ENCODE assay signal across 14 mouse cellular contexts in genomic region chr3:144398166-144398565, GRCm38 (mm10).
A peak's percentile ranks its signal among the peaks of the same experiment; 100 is the strongest.
DNase-seq lines count a peak whose midpoint lies in the region; ATAC-seq and TF ChIP-seq lines count a peak whose summit lies in the region.
"Had no signal": no experiment of that assay in that cellular context is flagged by ENCODE, and none has a peak within 500 bp of the region (broad histone marks: within the 10 kb centered on the region; RNA-seq: fewer than 3 reads in every experiment).

No protein-coding gene starts in this region.

- 83% methylated on average over 7 of the region's 7 CpGs for WGBS in intestine, postnatal 0 days
- WGBS in intestine, embryonic 16.5 days = 82% methylated on average over 7 of the region's 7 CpGs
- WGBS in lung, postnatal 0 days = 81% methylated on average over 7 of the region's 7 CpGs
- 83% methylated on average over 7 of the region's 7 CpGs for WGBS in stomach, postnatal 0 days

- no peaks in the 10 kb centered on the region for H3K9me3 ChIP-seq in intestine, postnatal 0 days (ENCODE audit: control insufficient read depth)
- H3K9me3 ChIP-seq in intestine, embryonic 16.5 days (ENCODE audit: control insufficient read depth, low read length) = no peaks in the 10 kb centered on the region
- H3K9me3 ChIP-seq in lung, postnatal 0 days (ENCODE audit: low read length) = no peaks in the 10 kb centered on the region
- no peaks in the 10 kb centered on the region for H3K9me3 ChIP-seq in G1E (replicated peaks)
- no peaks in the 10 kb centered on the region for H3K9me3 ChIP-seq in stomach, postnatal 0 days (ENCODE audit: control insufficient read depth, low read length)
- H3K9me3 ChIP-seq: forebrain, embryonic 12.5 days; lung, embryonic 15.5 days had no signal

- no peaks in the 10 kb centered on the region for H3K36me3 ChIP-seq in intestine, postnatal 0 days (ENCODE audit: control insufficient read depth, insufficient read depth)
- no peaks in the 10 kb centered on the region for H3K36me3 ChIP-seq in intestine, embryonic 16.5 days (ENCODE audit: control insufficient read depth, insufficient read depth, low read length)
- H3K36me3 ChIP-seq in lung, postnatal 0 days (ENCODE audit: insufficient read depth, low read length) = no peaks in the 10 kb centered on the region
- H3K36me3 ChIP-seq in G1E (replicated peaks) = no peaks in the 10 kb centered on the region
- H3K36me3 ChIP-seq in stomach, postnatal 0 days (ENCODE audit: control insufficient read depth, insufficient read depth, low read length) = no peaks in the 10 kb centered on the region
- H3K36me3 ChIP-seq: forebrain, embryonic 12.5 days; lung, embryonic 15.5 days had no signal

- peak; percentile 56 for TF ChIP-seq CTCF in intestine, postnatal 0 days (IDR thresholded peaks at IDR 0.05; ENCODE audit: low read depth)
- peak; percentile 55 for TF ChIP-seq CTCF in lung, postnatal 0 days (IDR thresholded peaks at IDR 0.05)
- peak; percentile 45; the same call in 1 of the 2 replicates for TF ChIP-seq CTCF in G1E (IDR thresholded peaks at IDR 0.05; ENCODE audit: low read depth, low read length)
- TF ChIP-seq CTCF in stomach, postnatal 0 days (IDR thresholded peaks at IDR 0.05; ENCODE audit: low read depth) = peak; percentile 54

- no peaks in the 10 kb centered on the region for H3K27me3 ChIP-seq in intestine, postnatal 0 days (replicated peaks; ENCODE audit: control insufficient read depth, insufficient read depth, low read length)
- H3K27me3 ChIP-seq in intestine, embryonic 16.5 days (replicated peaks; ENCODE audit: control insufficient read depth, insufficient read depth, low read length) = no peaks in the 10 kb centered on the region
- no peaks in the 10 kb centered on the region for H3K27me3 ChIP-seq in lung, postnatal 0 days (replicated peaks; ENCODE audit: insufficient read depth, low read length)
- H3K27me3 ChIP-seq in G1E (ENCODE audit: insufficient read depth, low read length) = peaks cover 2% of the 10 kb centered on the region; the same call in 1 of the 2 replicates
- H3K27me3 ChIP-seq in stomach, postnatal 0 days (ENCODE audit: control insufficient read depth, insufficient read depth, low read length) = no peaks in the 10 kb centered on the region
- H3K27me3 ChIP-seq: lung, embryonic 15.5 days had no signal

- no peak overlapping the region for H3K27ac ChIP-seq in intestine, postnatal 0 days (ENCODE audit: low read depth, low read length)
- no peak overlapping the region for H3K27ac ChIP-seq in intestine, embryonic 16.5 days (ENCODE audit: low read length)
- no peak overlapping the region for H3K27ac ChIP-seq in lung, postnatal 0 days (ENCODE audit: low read length)
- H3K27ac ChIP-seq in stomach, postnatal 0 days (replicated peaks) = no peak overlapping the region
- H3K27ac ChIP-seq: forebrain, embryonic 12.5 days; lung, embryonic 15.5 days had no signal

- no peak for TF ChIP-seq EP300 in lung, postnatal 0 days (IDR thresholded peaks at IDR 0.05)
- TF ChIP-seq EP300 in stomach, postnatal 0 days (optimal IDR thresholded peaks at IDR 0.05) = no peak

- ATAC-seq in intestine, postnatal 0 days = no peak
- no peak for ATAC-seq in intestine, embryonic 16.5 days
- no peak for ATAC-seq in lung, postnatal 0 days
- ATAC-seq in G1E (ENCODE audit: extremely low read depth, insufficient number of reproducible peaks, low FRiP score, poor library complexity, severe bottlenecking) = no peak
- ATAC-seq in stomach, postnatal 0 days (ENCODE audit: low FRiP score, low TSS enrichment) = no peak

- no peaks in the 10 kb centered on the region for H3K4me1 ChIP-seq in intestine, postnatal 0 days (replicated peaks; ENCODE audit: control insufficient read depth, insufficient read depth, low read length)
- H3K4me1 ChIP-seq in intestine, embryonic 16.5 days (ENCODE audit: control insufficient read depth, insufficient read depth, low read length) = peaks cover 3% of the 10 kb centered on the region; the same call in 1 of the 2 replicates
- H3K4me1 ChIP-seq in lung, postnatal 0 days (ENCODE audit: insufficient read depth, low read depth, low read length) = no peaks in the 10 kb centered on the region
- peaks cover 47% of the 10 kb centered on the region for H3K4me1 ChIP-seq in G1E (ENCODE audit: insufficient read depth, low read depth, low read length)
- H3K4me1 ChIP-seq in stomach, postnatal 0 days (replicated peaks; ENCODE audit: control insufficient read depth, insufficient read depth) = 0 out of 2 replicates have a peak, but pooled peaks cover 3% of the 10 kb centered on the region

- H3K9ac ChIP-seq in intestine, postnatal 0 days (ENCODE audit: low read depth, low read length) = no peak overlapping the region
- no peak overlapping the region for H3K9ac ChIP-seq in intestine, embryonic 16.5 days (ENCODE audit: low read depth, low read length)
- H3K9ac ChIP-seq in lung, postnatal 0 days (replicated peaks; ENCODE audit: low read depth) = no peak overlapping the region
- no peak overlapping the region for H3K9ac ChIP-seq in stomach, postnatal 0 days (ENCODE audit: low read length)
- H3K9ac ChIP-seq: forebrain, embryonic 12.5 days; lung, embryonic 15.5 days had no signal

- no peak overlapping the region for H3K4me2 ChIP-seq in intestine, postnatal 0 days (replicated peaks; ENCODE audit: low read depth)
- no peak overlapping the region for H3K4me2 ChIP-seq in intestine, embryonic 16.5 days (ENCODE audit: low read depth, low read length)
- H3K4me2 ChIP-seq in lung, postnatal 0 days (replicated peaks; ENCODE audit: low read depth, low read length) = no peak overlapping the region
- no peak overlapping the region for H3K4me2 ChIP-seq in stomach, postnatal 0 days (replicated peaks; ENCODE audit: low read depth)
- H3K4me2 ChIP-seq: forebrain, embryonic 12.5 days; lung, embryonic 15.5 days had no signal

- no peak overlapping the region for H3K4me3 ChIP-seq in intestine, postnatal 0 days (ENCODE audit: low read depth, low read length)
- H3K4me3 ChIP-seq in intestine, embryonic 16.5 days (ENCODE audit: low read length) = no peak overlapping the region
- H3K4me3 ChIP-seq in lung, postnatal 0 days (ENCODE audit: low read depth, low read length) = no peak overlapping the region
- H3K4me3 ChIP-seq in G1E (ENCODE audit: low read depth, low read length) = no peak overlapping the region
- no peak overlapping the region for H3K4me3 ChIP-seq in stomach, postnatal 0 days (ENCODE audit: low read depth, low read length)
- H3K4me3 ChIP-seq: forebrain, embryonic 12.5 days; lung, embryonic 15.5 days had no signal

- no peak for DNase-seq in lung, postnatal 0 days (ENCODE audit: low spot score)
- no peak for DNase-seq in lung, postnatal 14 days
- DNase-seq in G1E (ENCODE audit: low spot score) = no peak
- no peak for DNase-seq in stomach, postnatal 0 days (ENCODE audit: low spot score)
- no peak for DNase-seq in right cerebral cortex, postnatal 25 days
- DNase-seq: adrenal gland, postnatal 25 days; cerebellum, postnatal 36 days; heart, adult 18-20 months; layer of hippocampus, adult 9-11 months; right cerebral cortex, adult 18-20 months had no signal
